In genomic region chr9:105984931-105985519, GRCm38 (mm10) we compare ENCODE assay signal across 15 mouse cellular contexts. TPM values are rescaled to one million over a fixed set of nuclear protein-coding genes. Genes with fewer than 3 reads are reported as not detected.
DNase-seq lines count a peak whose midpoint lies in the region; ATAC-seq lines count a peak whose summit lies in the region.
"Had no signal": no experiment of that assay in that cellular context is flagged by ENCODE, and none has a peak within 500 bp of the region (broad histone marks: within the 10 kb centered on the region; RNA-seq: fewer than 3 reads in every experiment).

No protein-coding gene starts in this region.

- peak overlapping the region; percentile 53; the same call in 1 of the 2 replicates for H3K9ac ChIP-seq in hindbrain, embryonic 13.5 days
- H3K9ac ChIP-seq in midbrain, embryonic 16.5 days (ENCODE audit: low read depth, low read length): peak overlapping the region; percentile 33; the same call in 1 of the 2 replicates

- no peaks in the 10 kb centered on the region for H3K9me3 ChIP-seq in forebrain, embryonic 10.5 days
- H3K9me3 ChIP-seq in hindbrain, embryonic 13.5 days: no peaks in the 10 kb centered on the region
- H3K9me3 ChIP-seq in midbrain, embryonic 16.5 days (replicated peaks; ENCODE audit: control insufficient read depth, low read length, poor library complexity, severe bottlenecking): no peaks in the 10 kb centered on the region

- peak; percentile 45 for DNase-seq in brain, adult 2 months (ENCODE audit: low read depth, low spot score)
- DNase-seq in forebrain, embryonic 10.5 days (ENCODE audit: extremely low spot score, low spot score): peak; percentile 28
- DNase-seq in spleen, adult 18-20 months: no peak
- DNase-seq in layer of hippocampus, postnatal 10 days (ENCODE audit: low spot score in 2 of 2): no peak
- DNase-seq in gastrocnemius, postnatal 4 days (ENCODE audit: low spot score in 2 of 2): no peak
- DNase-seq: adrenal gland, adult 8-10 months; gastrocnemius, postnatal 14 days; lung, postnatal 10 days had no signal

- 16% methylated on average over 10 of the region's 10 CpGs for WGBS in forebrain, embryonic 10.5 days
- WGBS in hindbrain, embryonic 13.5 days: 19% methylated on average over 10 of the region's 10 CpGs
- 12% methylated on average over 10 of the region's 10 CpGs for WGBS in midbrain, embryonic 16.5 days

- H3K27me3 ChIP-seq in forebrain, embryonic 10.5 days (ENCODE audit: poor library complexity, severe bottlenecking): no peaks in the 10 kb centered on the region
- no peaks in the 10 kb centered on the region for H3K27me3 ChIP-seq in hindbrain, embryonic 13.5 days
- no peaks in the 10 kb centered on the region for H3K27me3 ChIP-seq in midbrain, embryonic 16.5 days (ENCODE audit: control insufficient read depth, insufficient read depth, low read depth, low read length)

- ATAC-seq in hindbrain, embryonic 13.5 days (ENCODE audit: low FRiP score): peak; percentile 58; the same call in 1 of the 2 replicates
- ATAC-seq in midbrain, embryonic 16.5 days: 0 out of 2 replicates have a peak, but pooled peaks have one; percentile 42
- no peak for ATAC-seq in megakaryocyte-erythroid progenitor cell, adult 5-6 weeks (replicated peaks; ENCODE audit: low FRiP score, low TSS enrichment, poor library complexity, severe bottlenecking)
- ATAC-seq: Patski had no signal

- H3K4me3 ChIP-seq in forebrain, embryonic 10.5 days: peak overlapping the region; percentile 24; the same call in 1 of the 2 replicates
- peak overlapping the region; percentile 17 for H3K4me3 ChIP-seq in hindbrain, embryonic 13.5 days
- H3K4me3 ChIP-seq in midbrain, embryonic 16.5 days (ENCODE audit: low read depth, low read length): no peak overlapping the region

- H3K4me2 ChIP-seq in hindbrain, embryonic 13.5 days: peak overlapping the region; percentile 42
- peak overlapping the region; percentile 39 for H3K4me2 ChIP-seq in midbrain, embryonic 16.5 days (ENCODE audit: low read length)
- H3K4me2 ChIP-seq: heart, embryonic 11.5 days; liver, embryonic 11.5 days had no signal

- no peaks in the 10 kb centered on the region for H3K36me3 ChIP-seq in forebrain, embryonic 10.5 days (replicated peaks)
- no peaks in the 10 kb centered on the region for H3K36me3 ChIP-seq in hindbrain, embryonic 13.5 days
- H3K36me3 ChIP-seq in midbrain, embryonic 16.5 days (ENCODE audit: control insufficient read depth, insufficient read depth, low read length): no peaks in the 10 kb centered on the region

- peaks cover 16% of the 10 kb centered on the region for H3K4me1 ChIP-seq in forebrain, embryonic 10.5 days
- peaks cover 12% of the 10 kb centered on the region for H3K4me1 ChIP-seq in hindbrain, embryonic 13.5 days (replicated peaks)
- peaks cover 8% of the 10 kb centered on the region; the same call in 1 of the 2 replicates for H3K4me1 ChIP-seq in midbrain, embryonic 16.5 days (ENCODE audit: control insufficient read depth, insufficient read depth, low read length)

- 0 out of 2 replicates have a peak overlapping the region, but pooled peaks have one; percentile 22 for H3K27ac ChIP-seq in forebrain, embryonic 10.5 days
- H3K27ac ChIP-seq in hindbrain, embryonic 13.5 days: peak overlapping the region; percentile 77
- H3K27ac ChIP-seq in midbrain, embryonic 16.5 days (ENCODE audit: low read length): peak overlapping the region; percentile 74

RNA-seq across cellular contexts. Expression of gene Col6a5, which starts 24.6 kb away (rescaled TPM):
- polyA plus RNA-seq in forebrain, embryonic 10.5 days (2016; fragmentation: Nextera tagmentation; extraction: Ambion mirVana): not detected in 2 replicates
- 0.10 TPM in 1 of 2 replicates, not detected in the other for polyA plus RNA-seq in hindbrain, embryonic 13.5 days (2015; fragmentation: Nextera tagmentation; extraction: Ambion mirVana)
- polyA plus RNA-seq in midbrain, embryonic 16.5 days (2015; fragmentation: Nextera tagmentation; extraction: Ambion mirVana): 0.29 and 0.82 TPM in 2 replicates
- not detected in 2 replicates for total RNA-seq in megakaryocyte-erythroid progenitor cell, adult 5-6 weeks (2014; fragmentation: Nextera tagmentation)
- not detected in 2 replicates for total RNA-seq in megakaryocyte-erythroid progenitor cell, adult 5-6 weeks (2017)
- 1 to 10 TPM; 1.4 to 2.8 TPM for total RNA-seq in layer of hippocampus, postnatal 10 days (2021)
- 1 to 10 TPM; 2.2 to 2.8 TPM for total RNA-seq in gastrocnemius, postnatal 4 days (2021)
- total RNA-seq: monocyte, adult 5-6 weeks had no signal
- polyA plus RNA-seq: heart, embryonic 11.5 days; liver, embryonic 11.5 days; Patski had no signal

Comparison
In these comparisons a context has a peak if more than half of its experiments do, and no peak if none do; other contexts are left out.
1. DNase-seq: peak in brain, adult 2 months (single experiment) and forebrain, embryonic 10.5 days (single experiment); none in spleen, adult 18-20 months (0 of 2), layer of hippocampus, postnatal 10 days (0 of 2) and gastrocnemius, postnatal 4 days (0 of 2).
2. H3K27ac ChIP-seq: peak in every context shown above with its lines; median percentile 77 in hindbrain, embryonic 13.5 days; 74 in midbrain, embryonic 16.5 days; 22 in forebrain, embryonic 10.5 days.